Mouse (Mus musculus) kidney, adult 9 months (tissue): Measurements from ENCODE around the gene Cyb5r1.
"Not testable (repeated sequence)": the region's sequence is repeated elsewhere in the genome, so short reads cannot be mapped to it uniquely, and the experiment has no call there.

Experiments used
- DNase-seq: peaks from one replicate; pipeline ENCODE4 v3.0.0; 2022

Gene Cyb5r1

GRCm38 (mm10) chr1:134414501-134415167, 9.3 kb downstream of the Cyb5r1 start:
- DNase-seq: no peak

DNA sequence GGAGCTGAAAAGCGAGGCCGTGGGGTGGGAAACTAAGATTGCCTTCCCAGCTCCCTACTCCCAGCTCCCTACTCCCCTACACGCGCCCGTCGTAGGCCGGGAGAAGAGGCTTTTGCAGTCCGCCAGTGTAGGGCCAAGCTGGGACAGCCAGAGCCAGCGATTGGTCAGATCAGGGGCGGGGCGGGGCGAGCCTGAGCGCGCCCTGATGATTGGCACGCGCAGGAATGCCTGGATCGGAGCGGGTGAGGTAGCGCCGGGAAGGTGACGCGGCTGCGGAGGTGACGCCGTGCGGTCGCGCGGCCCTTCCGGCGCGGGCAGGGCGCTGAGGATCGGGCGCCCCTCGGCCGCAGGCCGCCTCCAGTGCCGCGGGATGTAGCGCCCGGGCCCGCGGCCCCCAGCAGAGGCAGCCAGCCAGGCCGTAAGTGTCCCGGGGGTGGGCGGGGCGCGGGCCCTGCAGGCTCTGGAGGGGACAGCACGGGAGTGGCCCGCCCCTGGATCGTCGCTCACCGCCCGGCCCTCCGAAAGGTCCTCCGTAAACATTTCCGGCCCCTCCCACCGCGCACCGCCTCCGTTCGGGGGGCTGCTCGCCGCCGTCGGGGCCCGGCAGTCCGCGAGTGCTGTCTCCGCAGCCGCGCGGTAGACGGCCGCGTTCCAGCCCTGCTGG, 9.9 kb downstream of the Cyb5r1 start, which contains the start of gene Adipor1:
Gene Adipor1 (plus strand): TSS at position 211 of the 664 bp plus-strand sequence.
- DNase-seq: peak; percentile 98

DNA sequence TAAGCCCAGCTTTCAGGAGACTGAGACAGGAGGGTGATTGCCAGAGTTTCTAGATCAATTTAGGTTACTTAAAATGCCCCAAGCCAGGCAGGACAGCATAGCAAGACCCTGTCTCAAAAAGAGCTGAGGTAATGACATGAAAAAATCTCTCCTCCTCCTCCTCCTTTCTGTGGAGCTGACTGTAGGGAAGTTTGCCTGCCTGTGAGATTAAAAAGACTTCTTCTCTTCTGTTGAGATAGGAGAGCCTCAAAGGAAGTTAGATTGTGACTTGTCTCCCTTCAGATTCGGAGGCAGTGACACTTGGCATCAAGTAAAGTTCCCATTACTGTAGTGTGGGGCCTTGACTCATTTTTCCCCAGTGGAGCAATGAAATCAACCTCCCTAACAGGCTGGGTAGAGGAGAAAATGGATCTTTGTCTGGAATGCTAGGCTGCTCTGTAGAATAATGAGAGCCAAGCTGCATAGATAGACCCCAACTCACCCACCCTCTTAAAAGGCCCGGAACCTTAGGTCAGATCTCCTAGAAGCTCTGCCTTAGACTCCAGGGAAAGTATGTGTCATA, 13.1 kb downstream of the Cyb5r1 start:
- DNase-seq: no peak

DNA sequence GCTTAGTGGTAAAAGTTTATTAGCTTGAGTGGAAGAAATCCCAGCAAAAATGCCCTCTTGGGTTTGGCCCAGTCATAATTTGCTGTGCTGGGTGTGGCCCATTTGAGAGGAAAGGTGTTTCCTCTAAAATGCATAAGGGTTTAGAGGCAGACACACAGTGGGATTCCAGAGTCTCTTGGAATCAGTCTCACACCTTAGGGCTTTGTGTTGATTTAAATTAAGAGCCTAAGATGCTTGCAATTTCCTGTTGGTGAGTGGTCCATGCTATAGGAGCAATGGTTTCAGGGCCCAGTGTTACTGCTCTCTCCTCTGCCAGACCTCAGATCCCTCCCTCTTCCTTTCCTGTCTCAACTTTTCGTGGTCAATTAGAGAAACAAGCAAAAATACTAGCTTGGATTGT, 13.8 kb downstream of the Cyb5r1 start:
- DNase-seq: no peak

- no peak for DNase-seq
Observed at GRCm38 (mm10) chr1:134419751-134420458, 14.5 kb downstream of the Cyb5r1 start.

DNA sequence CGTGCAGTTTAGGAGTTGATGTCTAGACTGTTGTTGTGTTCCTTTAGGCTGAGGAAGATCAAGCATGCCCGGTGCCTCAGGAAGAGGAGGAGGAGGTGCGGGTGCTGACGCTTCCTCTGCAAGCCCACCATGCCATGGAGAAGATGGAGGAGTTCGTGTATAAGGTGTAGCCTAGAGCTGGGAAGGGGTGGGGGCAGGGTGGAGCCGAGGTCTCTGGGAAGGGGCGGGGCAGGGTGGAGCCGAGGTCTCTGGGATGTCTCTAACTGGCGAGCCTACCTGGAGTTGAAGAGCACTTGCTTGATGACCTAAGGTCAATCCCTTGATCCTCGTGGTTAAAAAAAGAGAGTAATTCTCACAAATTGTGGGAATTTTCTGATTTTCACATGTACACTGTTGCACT, 18.6 kb downstream of the Cyb5r1 start:
- no peak for DNase-seq

- DNase-seq: no peak
Observed at GRCm38 (mm10) chr1:134426289-134426688, 20.9 kb downstream of the Cyb5r1 start.

GRCm38 (mm10) chr1:134433002-134433401, 27.6 kb downstream of the Cyb5r1 start:
- DNase-seq: no peak

- no peak for DNase-seq
Observed at GRCm38 (mm10) chr1:134433473-134433872, 28.1 kb downstream of the Cyb5r1 start.

DNA sequence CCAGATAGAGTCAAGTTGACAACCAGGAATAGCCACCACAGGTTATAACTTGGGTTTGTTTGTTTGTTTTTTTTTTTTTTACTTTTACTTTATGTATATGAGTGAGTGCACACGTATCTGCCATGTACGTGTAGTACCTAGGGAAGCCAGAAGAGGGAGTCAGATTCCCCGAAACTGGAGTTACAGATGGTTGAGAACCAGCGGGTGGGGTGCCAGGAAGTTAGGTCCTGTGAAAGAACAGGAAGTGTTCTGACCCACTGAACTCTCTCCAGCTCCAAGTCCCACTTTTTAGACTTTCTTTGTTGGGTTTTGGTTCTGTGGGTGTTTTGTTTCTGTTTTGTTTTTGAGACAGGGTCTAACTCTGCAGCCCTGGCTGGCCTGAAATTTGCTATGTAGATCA, 30.1 kb downstream of the Cyb5r1 start:
- DNase-seq: peak; percentile 38

DNA sequence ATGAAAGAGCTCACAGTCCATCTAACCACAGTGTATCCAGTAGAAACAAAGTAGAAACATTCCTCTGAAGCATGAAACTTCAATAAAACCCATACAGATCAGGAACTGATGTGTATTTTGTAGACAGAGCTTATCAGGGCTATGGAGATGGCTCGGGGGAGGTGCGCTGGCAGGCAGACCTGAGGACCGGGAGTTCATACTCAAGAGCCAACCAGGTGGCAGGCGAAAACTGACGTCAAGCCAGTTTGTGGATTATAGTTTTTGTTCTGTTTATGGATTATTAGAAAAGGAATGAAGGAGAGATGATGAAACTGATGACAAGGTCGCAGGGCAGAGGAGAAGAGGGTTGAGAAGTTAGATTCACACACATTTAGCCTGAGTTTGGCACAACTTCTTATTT, 35.1 kb downstream of the Cyb5r1 start:
- no peak for DNase-seq

GRCm38 (mm10) chr1:134441737-134442136, 36.4 kb downstream of the Cyb5r1 start:
- not testable (repeated sequence) for DNase-seq

- DNase-seq: no peak
Observed at GRCm38 (mm10) chr1:134442394-134442793, 37.0 kb downstream of the Cyb5r1 start.

DNA sequence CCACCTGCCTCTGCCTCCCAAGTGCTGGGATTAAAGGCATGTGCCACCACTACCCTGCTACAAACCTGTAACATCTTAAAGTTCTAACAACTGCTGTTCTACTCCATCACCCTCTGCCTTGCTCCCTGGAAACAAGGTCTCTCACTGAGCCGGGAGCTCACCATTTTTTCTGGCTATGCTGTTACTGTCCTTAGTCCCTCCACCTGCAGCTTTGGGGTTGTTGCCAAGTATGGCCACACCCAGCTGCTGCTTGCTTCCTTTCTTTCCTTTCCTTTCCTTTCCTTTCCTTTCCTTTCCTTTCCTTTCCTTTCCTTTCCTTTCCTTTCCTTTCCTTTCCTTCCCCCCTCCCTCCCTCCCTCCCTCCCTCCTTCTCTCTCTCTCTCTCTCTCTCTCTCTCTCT, 37.9 kb downstream of the Cyb5r1 start:
- not testable (repeated sequence) for DNase-seq

DNA sequence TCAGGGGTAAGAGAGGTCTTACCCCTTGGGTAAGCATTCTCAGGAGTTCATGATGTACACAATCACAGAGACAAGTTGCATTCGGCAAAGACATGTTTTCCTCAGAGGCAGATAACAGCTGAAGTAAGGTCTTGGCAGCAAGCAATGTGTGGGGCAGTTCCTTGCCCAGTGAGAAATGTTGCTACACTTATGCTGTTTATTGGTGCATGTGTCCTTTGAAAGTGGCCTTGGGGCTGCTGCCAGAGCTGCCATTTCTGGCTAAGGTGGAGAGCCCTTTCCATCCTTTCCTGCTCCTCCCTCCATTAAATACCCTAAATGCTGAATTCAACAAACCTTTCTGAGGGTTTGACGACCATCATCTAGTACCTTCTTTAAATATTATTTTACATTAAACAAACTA, 40.1 kb downstream of the Cyb5r1 start:
- no peak for DNase-seq

GRCm38 (mm10) chr1:134448537-134448936, 43.2 kb downstream of the Cyb5r1 start:
- DNase-seq: not testable (repeated sequence)

GRCm38 (mm10) chr1:134450201-134450600, 44.8 kb downstream of the Cyb5r1 start:
- no peak for DNase-seq

- DNase-seq: peak; percentile 59
Observed at GRCm38 (mm10) chr1:134450986-134451385, 45.6 kb downstream of the Cyb5r1 start.

DNA sequence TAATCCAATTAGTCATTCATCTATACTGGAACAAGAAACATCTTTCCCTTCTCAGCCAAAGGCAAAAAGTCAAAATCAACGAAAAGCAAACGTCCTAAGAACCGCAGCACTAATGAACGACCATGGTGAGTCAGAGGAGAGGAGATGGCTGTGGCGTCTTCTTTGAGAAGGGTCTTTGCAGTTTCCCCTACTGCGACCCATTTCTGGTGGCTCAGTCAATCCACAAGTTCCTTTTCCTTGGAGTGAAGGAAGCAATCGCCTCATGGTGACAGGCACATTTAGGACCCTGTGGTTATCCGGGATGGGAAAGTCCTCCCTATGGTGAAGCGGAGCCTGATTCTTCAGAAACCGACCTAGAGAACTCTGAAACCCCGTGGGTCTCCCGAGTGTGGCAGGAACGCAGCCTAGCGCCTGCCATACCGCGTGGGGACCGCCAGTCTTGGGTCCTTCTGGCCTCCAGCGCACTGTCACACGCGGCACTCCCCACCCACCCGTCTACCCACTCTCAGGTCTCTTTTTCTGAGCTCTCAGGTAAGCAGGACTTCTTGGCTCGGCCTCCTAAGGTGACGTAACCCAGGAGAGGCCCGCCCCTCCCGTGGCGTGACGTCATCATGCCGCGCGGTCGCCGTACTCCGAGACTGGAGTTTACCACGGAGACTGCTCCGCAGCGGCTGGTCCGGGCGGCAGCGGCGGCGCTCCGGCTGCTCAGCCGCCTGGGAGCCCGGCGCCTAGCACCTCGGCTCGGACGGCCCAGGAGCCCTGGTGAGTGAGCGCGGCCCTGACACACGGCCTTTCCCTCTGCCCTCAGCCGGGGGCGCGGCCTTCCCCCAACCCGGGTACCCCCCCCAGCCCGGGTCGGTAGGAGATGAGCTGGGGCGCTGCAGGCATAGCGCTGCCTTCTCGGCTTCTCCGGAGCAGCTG, 49.8 kb downstream of the Cyb5r1 start, which contains the start of gene Klhl12:
Gene Klhl12 (plus strand): TSS at position 628 of the 921 bp plus-strand sequence.
- DNase-seq: peak; percentile 98

GRCm38 (mm10) chr1:134456060-134456459, 50.7 kb downstream of the Cyb5r1 start:
- no peak for DNase-seq

DNA sequence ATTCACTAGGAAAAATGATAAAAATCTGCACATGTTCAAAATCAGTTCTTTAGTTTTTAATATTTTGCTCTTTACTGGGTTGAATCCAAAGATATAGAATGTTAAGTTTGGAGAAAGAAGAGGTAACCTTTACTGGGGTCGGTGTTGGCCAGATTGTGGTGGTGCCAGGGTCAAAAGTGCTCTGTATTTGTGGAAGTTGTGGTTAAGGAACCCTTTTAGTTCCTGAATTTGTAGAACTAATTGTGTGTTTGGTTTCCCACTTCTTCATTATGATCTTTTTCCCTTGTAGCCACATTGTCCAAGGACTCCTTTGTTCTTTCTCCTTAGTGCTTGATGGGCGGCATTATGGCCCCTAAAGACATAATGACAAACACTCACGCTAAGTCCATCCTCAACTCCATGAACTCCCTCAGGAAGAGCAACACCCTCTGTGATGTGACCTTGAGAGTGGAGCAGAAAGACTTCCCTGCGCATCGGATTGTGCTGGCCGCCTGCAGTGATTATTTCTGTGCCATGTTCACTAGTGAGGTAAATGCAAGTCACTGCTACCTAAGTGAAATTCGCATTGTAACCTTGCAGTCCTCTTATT, 52.9 kb downstream of the Cyb5r1 start:
- DNase-seq: no peak
